Mouse (Mus musculus): ENCODE measurements around the gene Ydjc.

GRCm38 (mm10) chr16:17182136-17182535, 37.7 kb downstream of the Ydjc start:
- TF ChIP-seq POLR2A (IDR thresholded peaks at IDR 0.05; ENCODE audit: low read depth, low read length), result no peak
- no peak for TF ChIP-seq CTCF (IDR thresholded peaks at IDR 0.05; ENCODE audit: borderline replicate concordance, insufficient read depth, low read length)

Measured in embryonic fibroblast, embryonic 13.5 days (primary cell).